Mouse (Mus musculus) myocyte (in vitro differentiated cells): ENCODE results near the gene Pdzd2. TPM values are rescaled to one million over a fixed set of nuclear protein-coding genes. Genes with fewer than 3 reads are reported as not detected.

Source experiments
- H3K27me3 ChIP-seq: one replicate; pipeline ENCODE4 v1.6.1; 2011; ENCODE audit not compliant: control insufficient read depth, insufficient read depth, insufficient read length
- H3K36me3 ChIP-seq: one replicate; pipeline ENCODE4 v1.6.1; 2011; ENCODE audit not compliant: control insufficient read depth, insufficient read depth
- H3K4me2 ChIP-seq: one replicate; pipeline ENCODE4 v1.6.1; 2011; ENCODE audit warnings: low read depth, control low read depth
- H3K4me3 ChIP-seq: one replicate; pipeline ENCODE4 v1.5.1; 2011; ENCODE audit warnings: mild to moderate bottlenecking, control low read depth, moderate library complexity
- H3K79me2 ChIP-seq: one replicate; pipeline ENCODE4 v1.6.1; 2011; ENCODE audit not compliant: control insufficient read depth, insufficient read depth
- H3ac ChIP-seq: one replicate; pipeline ENCODE4 v1.6.1; 2011; ENCODE audit not compliant: control insufficient read depth, insufficient read length
- CEBPB ChIP-seq: IDR thresholded peaks from 2 replicates; pipeline ENCODE4 v1.6.1; 2011; ENCODE audit warnings: mild to moderate bottlenecking, moderate library complexity; ENCODE audit not compliant: poor library complexity, insufficient read depth, severe bottlenecking
- E2F4 ChIP-seq: IDR thresholded peaks from one replicate; pipeline ENCODE4 v1.6.1; 2011; ENCODE audit warnings: mild to moderate bottlenecking, control low read depth, moderate library complexity; ENCODE audit not compliant: insufficient read depth
- MAX ChIP-seq: IDR thresholded peaks from one replicate; pipeline ENCODE4 v1.6.1; 2011; ENCODE audit warnings: low read depth, mild to moderate bottlenecking, control low read depth
- MYOD1 ChIP-seq, 3 experiments: IDR thresholded peaks; one replicate each; pipeline ENCODE4 v1.6.1; 2011; ENCODE audit warnings: control low read depth in 2 of 3, low read depth in 2 of 3, mild to moderate bottlenecking in 2 of 3, moderate library complexity in 1 of 3; ENCODE audit not compliant: insufficient read length in 2 of 3, control insufficient read depth in 1 of 3
- MYOG ChIP-seq, 3 experiments: IDR thresholded peaks; one replicate each; pipeline ENCODE4 v1.6.1; 2011; ENCODE audit warnings: control low read depth in 2 of 3, low read depth in 2 of 3, mild to moderate bottlenecking in 2 of 3; ENCODE audit not compliant: insufficient read length in 2 of 3, control insufficient read depth in 1 of 3, insufficient read depth in 1 of 3
- POLR2A ChIP-seq: IDR thresholded peaks from one replicate; pipeline ENCODE4 v1.6.1; 2011; ENCODE audit warnings: low read depth, mild to moderate bottlenecking, control low read depth, moderate library complexity; ENCODE audit not compliant: insufficient read length
- POLR2AphosphoS2 ChIP-seq: IDR thresholded peaks from one replicate; pipeline ENCODE4 v1.6.1; 2011; ENCODE audit warnings: low read depth, control low read depth; ENCODE audit not compliant: insufficient read length
- REST ChIP-seq: IDR thresholded peaks from one replicate; pipeline ENCODE4 v1.6.1; 2011; ENCODE audit warnings: mild to moderate bottlenecking, control low read depth, moderate library complexity; ENCODE audit not compliant: insufficient read depth, insufficient read length
- SRF ChIP-seq: IDR thresholded peaks from one replicate; pipeline ENCODE4 v1.6.1; 2011; ENCODE audit warnings: low read depth; ENCODE audit not compliant: control insufficient read depth, insufficient read length
- TCF12 ChIP-seq: IDR thresholded peaks from one replicate; pipeline ENCODE4 v1.6.1; 2011; ENCODE audit warnings: mild to moderate bottlenecking, control low read depth; ENCODE audit not compliant: poor library complexity, insufficient read depth, severe bottlenecking
- TCF3 ChIP-seq: IDR thresholded peaks from one replicate; pipeline ENCODE4 v1.6.1; 2011; ENCODE audit warnings: low read depth, control low read depth; ENCODE audit not compliant: insufficient read length
- USF1 ChIP-seq: IDR thresholded peaks from one replicate; pipeline ENCODE4 v1.6.1; 2011; ENCODE audit warnings: low read depth, mild to moderate bottlenecking, control low read depth, moderate library complexity
- polyA plus RNA-seq: library from polyadenylated mRNA; unstranded; fragments of >200 nt; fragmentation: generic; extraction: Trizol; gene quantifications from one replicate; pipeline ENCODE4 v1.2.1, GENCODE M21; 2012; ENCODE audit warnings: missing spikeins

Gene Pdzd2
- polyA plus RNA-seq, 1 experiment, result 0.01 TPM

GRCm38 (mm10) chr15:12439351-12439751, 300.4 kb downstream of the Pdzd2 start:
- no peaks in the 10 kb centered on the region for H3K36me3 ChIP-seq
- no peaks in the 10 kb centered on the region for H3K79me2 ChIP-seq
- no peaks in the 10 kb centered on the region for H3K27me3 ChIP-seq
- H3ac ChIP-seq, result no peak overlapping the region
- H3K4me2 ChIP-seq, result no peak overlapping the region
- no peak overlapping the region for H3K4me3 ChIP-seq
- TF ChIP-seq CEBPB (peak; percentile 75), TCF3 (no peak), MYOD1 (IDR thresholded peaks at IDR 0.05; ENCODE audit: control insufficient read depth in 1 of 3, insufficient read length in 2 of 3, low read depth in 2 of 3) (no peak)

DNA sequence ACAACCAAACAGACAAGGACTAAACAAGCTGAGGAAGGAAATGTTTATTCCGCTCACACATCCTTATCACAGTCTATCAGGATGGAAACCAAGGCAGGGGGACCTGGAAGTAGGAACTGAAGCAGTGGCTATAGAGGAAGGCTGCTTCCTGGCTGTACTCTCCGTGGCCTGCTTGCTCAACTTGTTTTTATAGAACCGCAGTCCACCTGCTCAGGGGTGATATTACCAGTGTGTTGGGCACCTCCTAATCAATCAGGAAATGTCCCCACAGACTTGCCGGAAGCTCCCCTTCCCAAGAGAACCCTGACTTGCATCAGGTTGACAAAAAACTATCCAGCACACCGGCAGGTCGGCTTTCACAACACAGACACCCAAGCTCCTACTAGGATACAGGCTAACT, 301.0 kb downstream of the Pdzd2 start:
- Histone ChIP-seq H3K27me3 (no peaks in the 10 kb centered on the region), H3K79me2 (no peaks in the 10 kb centered on the region), H3K4me2 (no peak overlapping the region), H3K36me3 (no peaks in the 10 kb centered on the region), H3ac (no peak overlapping the region), H3K4me3 (no peak overlapping the region)
- TF ChIP-seq POLR2A, result no peak

DNA sequence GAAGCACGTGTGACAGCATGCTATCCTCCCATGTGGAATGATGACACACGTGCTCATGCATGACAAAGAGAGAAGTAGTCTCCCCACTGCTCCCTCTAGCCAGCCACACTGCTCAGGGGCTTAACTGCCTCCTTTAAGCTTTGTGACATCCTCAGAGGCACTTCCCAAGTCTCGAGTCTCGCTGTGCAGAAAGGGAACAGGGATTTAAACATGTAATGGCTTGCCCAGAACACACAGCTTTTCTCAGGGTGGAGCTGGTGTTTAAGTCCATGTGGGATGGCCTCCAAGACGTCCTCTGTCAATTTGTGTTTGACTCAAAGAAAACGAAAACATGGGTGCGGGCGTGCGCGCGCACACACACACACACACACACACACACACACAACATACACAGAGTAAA, 301.6 kb downstream of the Pdzd2 start:
- Histone ChIP-seq H3K4me3 (no peak overlapping the region), H3K27me3 (no peaks in the 10 kb centered on the region), H3K4me2 (no peak overlapping the region), H3K36me3 (no peaks in the 10 kb centered on the region), H3ac (no peak overlapping the region), H3K79me2 (no peaks in the 10 kb centered on the region)
- TF ChIP-seq REST (no peak), TCF12 (no peak), SRF (no peak), TCF3 (no peak), MAX (no peak), MYOD1 (IDR thresholded peaks at IDR 0.05; ENCODE audit: control insufficient read depth in 1 of 3, insufficient read length in 2 of 3, low read depth in 2 of 3) (no peak), POLR2AphosphoS2 (no peak), POLR2A (no peak), E2F4 (no peak), MYOG (IDR thresholded peaks at IDR 0.05; ENCODE audit: control insufficient read depth in 1 of 3, insufficient read depth in 1 of 3, insufficient read length in 2 of 3, low read depth in 2 of 3) (no peak), USF1 (no peak), CEBPB (no peak)

GRCm38 (mm10) chr15:12435910-12436309, 303.8 kb downstream of the Pdzd2 start:
- TF ChIP-seq TCF3, result no peak
- TF ChIP-seq POLR2AphosphoS2, result no peak
- no peak for TF ChIP-seq MAX
- no peak for TF ChIP-seq REST
- no peak for TF ChIP-seq MYOG (IDR thresholded peaks at IDR 0.05; ENCODE audit: control insufficient read depth in 1 of 3, insufficient read depth in 1 of 3, insufficient read length in 2 of 3, low read depth in 2 of 3)
- TF ChIP-seq TCF12, result no peak
- TF ChIP-seq E2F4, result no peak
- no peak for TF ChIP-seq SRF
- no peak for TF ChIP-seq USF1
- no peak for TF ChIP-seq MYOD1 (IDR thresholded peaks at IDR 0.05; ENCODE audit: control insufficient read depth in 1 of 3, insufficient read length in 2 of 3, low read depth in 2 of 3)
- no peak for TF ChIP-seq POLR2A
- Histone ChIP-seq H3K36me3 (no peaks in the 10 kb centered on the region), H3K4me3 (no peak overlapping the region), H3ac (no peak overlapping the region), H3K4me2 (no peak overlapping the region), H3K27me3 (no peaks in the 10 kb centered on the region), H3K79me2 (no peaks in the 10 kb centered on the region)

- H3K36me3 ChIP-seq, result no peaks in the 10 kb centered on the region
- H3K27me3 ChIP-seq, result no peaks in the 10 kb centered on the region
- H3K4me2 ChIP-seq, result no peak overlapping the region
- no peaks in the 10 kb centered on the region for H3K79me2 ChIP-seq
- no peak overlapping the region for H3K4me3 ChIP-seq
- no peak overlapping the region for H3ac ChIP-seq
- TF ChIP-seq MYOD1 (IDR thresholded peaks at IDR 0.05; ENCODE audit: control insufficient read depth in 1 of 3, insufficient read length in 2 of 3, low read depth in 2 of 3), result no peak
- TF ChIP-seq TCF3, result no peak
- no peak for TF ChIP-seq REST
- no peak for TF ChIP-seq MYOG (IDR thresholded peaks at IDR 0.05; ENCODE audit: control insufficient read depth in 1 of 3, insufficient read depth in 1 of 3, insufficient read length in 2 of 3, low read depth in 2 of 3)
Measured at GRCm38 (mm10) chr15:12433893-12434599, 305.7 kb downstream of the Pdzd2 start.
